Mouse (Mus musculus) MEL (cell line): Measurements from ENCODE around the gene Ap2a1. TPM values are rescaled to one million over a fixed set of nuclear protein-coding genes. Genes with fewer than 3 reads are reported as not detected.

Experiments used
- DNase-seq: peaks from one replicate; pipeline ENCODE4 v3.0.0; 2011; ENCODE audit warnings: low read depth, low spot score
- H3K27ac ChIP-seq: 2 replicates; pipeline ENCODE4 v1.5.1; 2012; ENCODE audit warnings: low read depth, mild to moderate bottlenecking, control low read depth, low read length, moderate library complexity; ENCODE audit not compliant: control insufficient read depth
- H3K27me3 ChIP-seq, 2 experiments: fragments of 150-350 bp in 1 of 2; sonication (generic) in 1 of 2; 2 replicates each; pipeline ENCODE4 v1.6.1; 2012; ENCODE audit warnings: low read length in 2 of 2, mild to moderate bottlenecking in 2 of 2, improper control_type of control experiment in 1 of 2, moderate library complexity in 1 of 2; ENCODE audit not compliant: insufficient read depth in 2 of 2, control insufficient read depth in 1 of 2
- H3K36me3 ChIP-seq, 2 experiments: 2 replicates each; pipeline ENCODE4 v1.6.1; 2012 to 2014; ENCODE audit warnings: low read length in 2 of 2, improper control_type of control experiment in 1 of 2, inconsistent platforms in 1 of 2, mild to moderate bottlenecking in 1 of 2; ENCODE audit not compliant: insufficient read depth in 2 of 2, control insufficient read depth in 1 of 2
- H3K4me1 ChIP-seq, 2 experiments: fragments of 150-350 bp in 1 of 2; sonication (generic) in 1 of 2; 2 replicates each; pipeline ENCODE4 v1.6.1; 2012; ENCODE audit warnings: low read length in 2 of 2, improper control_type of control experiment in 1 of 2, mild to moderate bottlenecking in 1 of 2; ENCODE audit not compliant: insufficient read depth in 2 of 2, control insufficient read depth in 1 of 2
- H3K4me3 ChIP-seq, 2 experiments: fragments of 150-350 bp in 1 of 2; sonication (generic) in 1 of 2; 2 replicates each; pipeline ENCODE4 v1.5.1; 2012; ENCODE audit warnings: low read depth in 2 of 2, low read length in 2 of 2, mild to moderate bottlenecking in 2 of 2, moderate library complexity in 2 of 2, control low read depth in 1 of 2, improper control_type of control experiment in 1 of 2; ENCODE audit not compliant: control insufficient read depth in 1 of 2, insufficient read depth in 1 of 2
- H3K79me2 ChIP-seq: 2 replicates; pipeline ENCODE4 v1.6.1; 2012; ENCODE audit warnings: mild to moderate bottlenecking, low read length, moderate library complexity; ENCODE audit not compliant: control insufficient read depth, poor library complexity, insufficient read depth
- H3K9ac ChIP-seq: 2 replicates; pipeline ENCODE4 v1.6.1; 2012; ENCODE audit warnings: low read depth, mild to moderate bottlenecking, control low read depth, low read length, moderate library complexity; ENCODE audit not compliant: control insufficient read depth, poor library complexity, severe bottlenecking
- H3K9me3 ChIP-seq: fragments of 150-350 bp; sonication (generic); replicated peaks from 2 replicates; pipeline ENCODE4 v1.6.1; 2012; ENCODE audit warnings: mild to moderate bottlenecking, low read length, improper control_type of control experiment, moderate library complexity; ENCODE audit not compliant: insufficient read depth
- CHD1 ChIP-seq: IDR thresholded peaks from 2 replicates; pipeline ENCODE4 v1.6.1; 2012; ENCODE audit warnings: low read depth, mild to moderate bottlenecking, inconsistent platforms, low read length, improper control_type of control experiment
- CHD2 ChIP-seq: IDR thresholded peaks from 2 replicates; pipeline ENCODE4 v1.6.1; 2011; ENCODE audit warnings: low read length, improper control_type of control experiment
- ELF1 ChIP-seq: IDR thresholded peaks from 2 replicates; pipeline ENCODE4 v1.6.1; 2014; ENCODE audit warnings: low read depth, mild to moderate bottlenecking, inconsistent platforms, low read length, improper control_type of control experiment, moderate library complexity
- ETS1 ChIP-seq: IDR thresholded peaks from 2 replicates; pipeline ENCODE4 v1.6.1; 2012; ENCODE audit warnings: low read depth, mild to moderate bottlenecking, inconsistent platforms, low read length, improper control_type of control experiment, moderate library complexity
- GABPA ChIP-seq: IDR thresholded peaks from 2 replicates; pipeline ENCODE4 v1.6.1; 2012; ENCODE audit warnings: low read depth, mild to moderate bottlenecking, inconsistent platforms, low read length, improper control_type of control experiment, moderate library complexity
- HCFC1 ChIP-seq: IDR thresholded peaks from 2 replicates; pipeline ENCODE4 v1.6.1; 2012; ENCODE audit warnings: low read depth, mild to moderate bottlenecking, inconsistent platforms, low read length, improper control_type of control experiment, moderate library complexity
- MAX ChIP-seq: IDR thresholded peaks from 2 replicates; pipeline ENCODE4 v1.6.1; 2011; ENCODE audit warnings: low read length, improper control_type of control experiment
- MAZ ChIP-seq: IDR thresholded peaks from 2 replicates; pipeline ENCODE4 v1.6.1; 2012; ENCODE audit warnings: low read depth, mild to moderate bottlenecking, inconsistent platforms, low read length, improper control_type of control experiment
- MEF2A ChIP-seq: IDR thresholded peaks from 2 replicates; pipeline ENCODE4 v1.6.1; 2014; ENCODE audit warnings: low read depth, mild to moderate bottlenecking, inconsistent platforms, low read length, improper control_type of control experiment; ENCODE audit not compliant: poor library complexity, insufficient replicate concordance, severe bottlenecking; ENCODE audit errors: extremely low read depth
- MYB ChIP-seq: IDR thresholded peaks from 2 replicates; pipeline ENCODE4 v1.6.1; 2011; ENCODE audit warnings: mild to moderate bottlenecking, low read depth, low read length, improper control_type of control experiment
- NELFE ChIP-seq: IDR thresholded peaks from 2 replicates; pipeline ENCODE4 v1.6.1; 2011; ENCODE audit warnings: low read depth, low read length, improper control_type of control experiment
- NRF1 ChIP-seq: IDR thresholded peaks from 2 replicates; pipeline ENCODE4 v1.6.1; 2014; ENCODE audit warnings: low read depth, mild to moderate bottlenecking, inconsistent platforms, low read length, improper control_type of control experiment, moderate library complexity; ENCODE audit not compliant: poor library complexity, insufficient read depth, severe bottlenecking
- POLR2A ChIP-seq, 2 experiments: IDR thresholded peaks; 2 replicates each; pipeline ENCODE4 v1.6.1; 2011 to 2012; ENCODE audit warnings: low read length in 2 of 2, mild to moderate bottlenecking in 2 of 2, control low read depth in 1 of 2, improper control_type of control experiment in 1 of 2, low read depth in 1 of 2, moderate library complexity in 1 of 2; ENCODE audit not compliant: control insufficient read depth in 1 of 2, insufficient read depth in 1 of 2, poor library complexity in 1 of 2
- POLR2AphosphoS5 ChIP-seq: IDR thresholded peaks from 2 replicates; pipeline ENCODE4 v1.6.1; 2012; ENCODE audit warnings: low read depth, borderline replicate concordance, mild to moderate bottlenecking, inconsistent platforms, low read length, moderate library complexity, mixed read lengths
- RAD21 ChIP-seq: IDR thresholded peaks from 2 replicates; pipeline ENCODE4 v1.6.1; 2011; ENCODE audit warnings: mild to moderate bottlenecking, low read depth, low read length, improper control_type of control experiment
- RCOR1 ChIP-seq: IDR thresholded peaks from 2 replicates; pipeline ENCODE4 v1.6.1; 2012; ENCODE audit warnings: low read depth, mild to moderate bottlenecking, inconsistent platforms, low read length, improper control_type of control experiment
- SIN3A ChIP-seq: IDR thresholded peaks from 2 replicates; pipeline ENCODE4 v1.6.1; 2012; ENCODE audit warnings: low read length, improper control_type of control experiment, inconsistent platforms
- SMC3 ChIP-seq: IDR thresholded peaks from 2 replicates; pipeline ENCODE4 v1.6.1; 2011; ENCODE audit warnings: low read depth, low read length, improper control_type of control experiment
- TAL1 ChIP-seq: IDR thresholded peaks from 2 replicates; pipeline ENCODE4 v1.6.1; 2012; ENCODE audit warnings: mild to moderate bottlenecking, inconsistent platforms, low read length, moderate library complexity, mixed read lengths
- TBP ChIP-seq: IDR thresholded peaks from 2 replicates; pipeline ENCODE4 v1.8.0; 2011; ENCODE audit warnings: low read depth, low read length, improper control_type of control experiment
- UBTF ChIP-seq: IDR thresholded peaks from 2 replicates; pipeline ENCODE4 v1.6.1; 2012; ENCODE audit warnings: low read depth, mild to moderate bottlenecking, inconsistent platforms, low read length, improper control_type of control experiment, moderate library complexity, borderline replicate concordance; ENCODE audit not compliant: insufficient read depth
- ZKSCAN1 ChIP-seq: IDR thresholded peaks from 2 replicates; pipeline ENCODE4 v1.6.1; 2012; ENCODE audit warnings: low read depth, mild to moderate bottlenecking, inconsistent platforms, low read length, improper control_type of control experiment, moderate library complexity
- ZMIZ1 ChIP-seq: IDR thresholded peaks from 2 replicates; pipeline ENCODE4 v1.6.1; 2012; ENCODE audit warnings: low read depth, mild to moderate bottlenecking, inconsistent platforms, low read length, improper control_type of control experiment, moderate library complexity
- polyA plus RNA-seq, 2 experiments: library from polyadenylated mRNA; stranded (reverse) in 1 of 2; unstranded in 1 of 2; fragments of >175 nt in 1 of 2; fragments of >200 nt in 1 of 2; gene quantifications; 2 replicates each; pipeline versions ENCODE4 v1.2.1 to v1.2.4; 2012; ENCODE audit warnings: low replicate concordance in 2 of 2, low read depth in 1 of 2; ENCODE audit not compliant: insufficient read length in 2 of 2, insufficient read depth in 1 of 2, missing spikeins in 1 of 2
- total RNA-seq: library from RNA; depleted of rRNA; stranded (reverse); fragments of 300-350 nt; gene quantifications from 2 replicates; pipeline ENCODE4 v1.2.3, GENCODE M21; 2012

The Ap2a1 gene
- total and polyA plus RNA-seq, 3 experiments, result 54.0 to 107 (median 73.1) TPM

GRCm38 (mm10) chr7:44970231-44970691 lies 41.0 kb upstream of the Ap2a1 start:
- peak overlapping the region; percentile 27 for H3K27ac ChIP-seq
- H3K4me3 ChIP-seq, result peak overlapping the region; percentile 56 to 80
- TF ChIP-seq POLR2A (IDR thresholded peaks at IDR 0.05; ENCODE audit: control insufficient read depth in 1 of 2, insufficient read depth in 1 of 2, low read depth in 1 of 2, low read length in 2 of 2, poor library complexity in 1 of 2), result peak; percentile 53 to 73; a peak in 2 of 4 replicates
- TF ChIP-seq CHD2, result peak; percentile 76
- no peak for TF ChIP-seq RAD21
- TF ChIP-seq TAL1, result no peak
- peak; percentile 61 for TF ChIP-seq NELFE
- TF ChIP-seq SMC3, result no peak
- no peak for TF ChIP-seq ETS1
- TF ChIP-seq UBTF, result no peak
- TF ChIP-seq NRF1, result peak; percentile 25; the same call in 1 of the 2 replicates
- TF ChIP-seq TBP, result peak; percentile 37; the same call in 1 of the 2 replicates
- no peak for TF ChIP-seq MYB
- no peak for TF ChIP-seq RCOR1
- peak; percentile 72 for TF ChIP-seq SIN3A
- TF ChIP-seq MEF2A, result no peak
- TF ChIP-seq GABPA, result no peak
- TF ChIP-seq HCFC1, result peak; percentile 54; the same call in 1 of the 2 replicates
- TF ChIP-seq POLR2AphosphoS5, result no peak
- TF ChIP-seq ZKSCAN1, result no peak
- TF ChIP-seq MAZ, result 0 out of 2 replicates have a peak, but pooled peaks have one; percentile 8
- TF ChIP-seq ELF1, result 0 out of 2 replicates have a peak, but pooled peaks have one; percentile 23
- no peak for TF ChIP-seq ZMIZ1
- TF ChIP-seq MAX, result peak; percentile 65
- TF ChIP-seq CHD1, result no peak
- peaks cover 0 to 5% of the 10 kb centered on the region in 2 experiments; a peak in 1 of 4 replicates for H3K4me1 ChIP-seq
- no peaks in the 10 kb centered on the region; a peak in 1 of 4 replicates for H3K36me3 ChIP-seq
- H3K9ac ChIP-seq, result peak overlapping the region; percentile 48
- no peaks in the 10 kb centered on the region for H3K9me3 ChIP-seq
- no peaks in the 10 kb centered on the region for H3K79me2 ChIP-seq
- DNase-seq, result peak; percentile 98
- H3K27me3 ChIP-seq, result no peaks in the 10 kb centered on the region
